ENCODE assay signal across 16 mouse cellular contexts in the genomic region with DNA sequence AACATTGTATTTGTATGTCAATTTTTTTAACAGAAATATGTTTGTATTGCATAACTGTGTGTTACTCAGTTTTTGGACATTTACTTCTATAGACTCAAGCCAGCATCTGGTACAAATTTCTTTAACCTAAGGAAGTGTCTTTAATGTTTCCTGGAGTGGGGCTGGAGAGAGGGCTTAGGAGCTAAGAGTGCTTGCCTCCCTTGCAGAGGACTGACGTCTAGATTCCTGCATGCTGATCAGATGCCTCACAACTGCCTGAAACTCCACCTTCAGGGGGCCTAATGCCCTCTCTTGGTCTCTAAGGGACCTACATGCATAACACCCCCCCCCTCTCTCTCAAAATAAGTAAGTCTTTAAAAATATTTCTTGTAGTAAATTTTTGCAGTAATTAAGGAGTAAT.
"Had no signal": no experiment of that assay in that cellular context is flagged by ENCODE, and none has a peak within 500 bp of the region (broad histone marks: within the 10 kb centered on the region; RNA-seq: fewer than 3 reads in every experiment).

No protein-coding gene starts in this region.

- H3K27ac ChIP-seq: left cerebral cortex, adult 2 months; limb, embryonic 12.5 days; liver, embryonic 14.5 days; neural tube, embryonic 13.5 days had no signal

- H3K27me3 ChIP-seq: limb, embryonic 12.5 days; neural tube, embryonic 13.5 days had no signal

- DNase-seq: kidney, adult 11 months; kidney, adult 9 months; kidney, postnatal 10 days; lung, adult 18-20 months; lung, postnatal 4 days; retina, postnatal 1 day; right cerebral cortex, postnatal 4 days; spleen, adult 18-20 months; thymus, adult 2 months; thymus, postnatal 25 days had no signal

- H3K4me1 ChIP-seq: neural tube, embryonic 13.5 days had no signal

- H3K4me3 ChIP-seq: left cerebral cortex, adult 2 months; limb, embryonic 12.5 days; neural tube, embryonic 13.5 days had no signal

- H3K9me3 ChIP-seq: limb, embryonic 12.5 days; neural tube, embryonic 13.5 days had no signal

- ATAC-seq: midbrain, embryonic 16.5 days had no signal

- H3K4me2 ChIP-seq: limb, embryonic 12.5 days; midbrain, embryonic 11.5 days; neural tube, embryonic 13.5 days had no signal

- H3K36me3 ChIP-seq: limb, embryonic 12.5 days; neural tube, embryonic 13.5 days had no signal

- H3K9ac ChIP-seq: limb, embryonic 12.5 days; liver, embryonic 14.5 days; neural tube, embryonic 13.5 days had no signal
